ENCODE assay signal across 24 mouse cellular contexts in genomic region chr17:62813461-62813860, GRCm38 (mm10).
A peak's percentile ranks its signal among the peaks of the same experiment; 100 is the strongest.
DNase-seq lines count a peak whose midpoint lies in the region; ATAC-seq and TF ChIP-seq lines count a peak whose summit lies in the region.
"Had no signal": no experiment of that assay in that cellular context is flagged by ENCODE, and none has a peak within 500 bp of the region (broad histone marks: within the 10 kb centered on the region; RNA-seq: fewer than 3 reads in every experiment).

No protein-coding gene starts in this region.

- no peak for ATAC-seq in heart, embryonic 11.5 days (replicated peaks; ENCODE audit: insufficient number of reproducible peaks, low FRiP score, low TSS enrichment)
- peak; percentile 89 for ATAC-seq in granulocyte monocyte progenitor cell, adult 5-6 weeks (replicated peaks; ENCODE audit: poor library complexity, severe bottlenecking)
- ATAC-seq in hindbrain, postnatal 0 days = no peak
- ATAC-seq: activated CD4-positive, CD25-positive, alpha-beta regulatory T cell, adult 4 months; forebrain, embryonic 13.5 days; forebrain, embryonic 16.5 days; intestine, embryonic 15.5 days had no signal

- H3K9me3 ChIP-seq in heart, embryonic 11.5 days (replicated peaks; ENCODE audit: control insufficient read depth, low read length) = no peaks in the 10 kb centered on the region
- no peaks in the 10 kb centered on the region for H3K9me3 ChIP-seq in hindbrain, postnatal 0 days (ENCODE audit: low read length)
- H3K9me3 ChIP-seq: forebrain, embryonic 10.5 days; forebrain, embryonic 13.5 days; heart, embryonic 10.5 days; hindbrain, embryonic 12.5 days; hindbrain, embryonic 15.5 days; intestine, embryonic 15.5 days had no signal

- peaks cover 3% of the 10 kb centered on the region; the same call in 1 of the 2 replicates for H3K4me1 ChIP-seq in heart, embryonic 11.5 days (ENCODE audit: control insufficient read depth, insufficient read depth, low read length)
- no peaks in the 10 kb centered on the region for H3K4me1 ChIP-seq in hindbrain, postnatal 0 days (ENCODE audit: insufficient read depth, low read length)
- H3K4me1 ChIP-seq in kidney, adult 2 months (ENCODE audit: control insufficient read depth, insufficient read depth, low read length) = no peaks in the 10 kb centered on the region
- H3K4me1 ChIP-seq: hindbrain, embryonic 15.5 days had no signal

- no peak for TF ChIP-seq POLR2A in kidney, adult 2 months (IDR thresholded peaks at IDR 0.05; ENCODE audit: low read depth, low read length)

- H3K9ac ChIP-seq in heart, embryonic 11.5 days (ENCODE audit: low read depth, low read length) = no peak overlapping the region
- no peak overlapping the region for H3K9ac ChIP-seq in hindbrain, postnatal 0 days (replicated peaks; ENCODE audit: low read length)
- H3K9ac ChIP-seq: forebrain, embryonic 13.5 days; hindbrain, embryonic 12.5 days; hindbrain, embryonic 15.5 days; intestine, embryonic 15.5 days had no signal

- no peak for TF ChIP-seq CTCF in hindbrain, postnatal 0 days (IDR thresholded peaks at IDR 0.05; ENCODE audit: low read depth)
- TF ChIP-seq CTCF in kidney, adult 2 months (conservative IDR thresholded peaks at IDR 0.05; ENCODE audit: insufficient read depth, insufficient read length, low read depth, low read length) = no peak

- H3K27me3 ChIP-seq in heart, embryonic 11.5 days (ENCODE audit: control insufficient read depth, insufficient read depth, low read length) = no peaks in the 10 kb centered on the region
- no peaks in the 10 kb centered on the region for H3K27me3 ChIP-seq in hindbrain, postnatal 0 days (ENCODE audit: insufficient read depth, low read length)
- no peaks in the 10 kb centered on the region for H3K27me3 ChIP-seq in kidney, adult 2 months (replicated peaks; ENCODE audit: control insufficient read depth, insufficient read depth, low read length)
- H3K27me3 ChIP-seq: forebrain, embryonic 13.5 days; hindbrain, embryonic 12.5 days; hindbrain, embryonic 15.5 days; intestine, embryonic 15.5 days had no signal

- no peak overlapping the region for H3K4me3 ChIP-seq in heart, embryonic 11.5 days (ENCODE audit: low read depth, low read length)
- H3K4me3 ChIP-seq in hindbrain, postnatal 0 days (ENCODE audit: low read length) = no peak overlapping the region
- H3K4me3 ChIP-seq in kidney, adult 2 months (ENCODE audit: insufficient read depth, low read depth, low read length) = no peak overlapping the region
- H3K4me3 ChIP-seq: forebrain, embryonic 10.5 days; forebrain, embryonic 13.5 days; gastrocnemius, adult 2 months; heart, adult 2 months; heart, embryonic 10.5 days; hindbrain, embryonic 12.5 days; hindbrain, embryonic 15.5 days; intestine, embryonic 15.5 days had no signal

- DNase-seq in adrenal gland, adult 2 months = peak; percentile 18
- no peak for DNase-seq in adrenal gland, postnatal 4 days (ENCODE audit: low spot score in 2 of 2)
- DNase-seq in heart, adult 11 months = peak; percentile 46
- DNase-seq in hindbrain, postnatal 0 days (ENCODE audit: low spot score) = no peak
- no peak for DNase-seq in kidney, adult 2 months
- DNase-seq in lung, postnatal 10 days = no peak
- DNase-seq: cerebellum, adult 11-12 months; cerebellum, adult 8-10 months; cerebellum, postnatal 10 days; cerebellum, postnatal 36 days; gastrocnemius, adult 2 months; gastrocnemius, postnatal 14 days; heart, adult 2 months; kidney, adult 11 months had no signal

- no peaks in the 10 kb centered on the region for H3K36me3 ChIP-seq in heart, embryonic 11.5 days (ENCODE audit: control insufficient read depth, insufficient read depth, low read length)
- H3K36me3 ChIP-seq in hindbrain, postnatal 0 days (ENCODE audit: insufficient read depth, low read length) = no peaks in the 10 kb centered on the region
- H3K36me3 ChIP-seq in kidney, adult 2 months (ENCODE audit: control insufficient read depth, insufficient read depth, low read length) = no peaks in the 10 kb centered on the region
- H3K36me3 ChIP-seq: forebrain, embryonic 10.5 days; heart, embryonic 10.5 days; hindbrain, embryonic 12.5 days; hindbrain, embryonic 15.5 days; intestine, embryonic 15.5 days had no signal

- 80% methylated on average over 6 of the region's 6 CpGs for WGBS in heart, embryonic 11.5 days (ENCODE audit: insufficient replicate concordance)
- 80% methylated on average over 6 of the region's 6 CpGs for WGBS in hindbrain, postnatal 0 days
- 85% methylated on average over 6 of the region's 6 CpGs for WGBS in kidney, adult 2 months

- no peak overlapping the region for H3K4me2 ChIP-seq in heart, embryonic 11.5 days
- H3K4me2 ChIP-seq in hindbrain, postnatal 0 days (ENCODE audit: low read depth, low read length) = no peak overlapping the region
- H3K4me2 ChIP-seq: forebrain, embryonic 13.5 days; hindbrain, embryonic 12.5 days; hindbrain, embryonic 15.5 days; intestine, embryonic 15.5 days had no signal

- H3K27ac ChIP-seq in heart, embryonic 11.5 days (ENCODE audit: low read depth, low read length) = no peak overlapping the region
- H3K27ac ChIP-seq in hindbrain, postnatal 0 days = no peak overlapping the region
- H3K27ac ChIP-seq in kidney, adult 2 months (ENCODE audit: insufficient read depth, low read depth, low read length) = no peak overlapping the region
- H3K27ac ChIP-seq: forebrain, embryonic 10.5 days; forebrain, embryonic 13.5 days; gastrocnemius, adult 2 months; heart, adult 2 months; heart, embryonic 10.5 days; hindbrain, embryonic 12.5 days; hindbrain, embryonic 15.5 days; intestine, embryonic 15.5 days had no signal

Comparison
In these comparisons a context has a peak if more than half of its experiments do, and no peak if none do; other contexts are left out.
1. DNase-seq: peak in adrenal gland, adult 2 months (single experiment) and heart, adult 11 months (single experiment); none in adrenal gland, postnatal 4 days (0 of 2), hindbrain, postnatal 0 days (single experiment), kidney, adult 2 months (single experiment) and lung, postnatal 10 days (single experiment).